Mouse (Mus musculus) kidney, adult 2 months (tissue): ENCODE results near the gene Olfr31.

ENCODE experiments used
- CTCF ChIP-seq: fragments of 200-500 bp; conservative IDR thresholded peaks from 2 replicates; pipeline ENCODE4 v1.5.1; 2011; ENCODE audit warnings: low read depth, mild to moderate bottlenecking, control low read depth, low read length, moderate library complexity, mixed read lengths; ENCODE audit not compliant: insufficient read depth, insufficient read length
- POLR2A ChIP-seq: fragments of 200-500 bp; IDR thresholded peaks from one replicate; pipeline ENCODE4 v1.6.1; 2011; ENCODE audit warnings: low read depth, low read length, control low read depth

DNA sequence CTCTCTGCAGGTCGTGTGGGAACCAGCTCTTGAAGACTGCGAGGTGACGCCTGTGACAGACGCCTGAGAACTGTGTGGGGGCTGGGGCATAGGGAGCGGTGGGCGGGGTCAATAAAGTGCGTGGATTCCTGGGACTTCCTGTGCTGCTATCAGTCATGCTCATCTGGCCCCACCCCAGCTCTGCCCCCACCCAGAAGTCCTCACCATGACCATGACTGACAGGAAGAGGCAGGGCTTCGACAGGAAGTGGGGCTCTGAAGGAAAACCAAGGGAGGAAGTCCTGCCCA is 32.7 kb downstream of the Olfr31 start:
- no peak for TF ChIP-seq POLR2A
- no peak for TF ChIP-seq CTCF
